26 mouse cellular contexts compared by ENCODE assay signal in genomic region chr11:71028280-71028679, GRCm38 (mm10). TPM values are rescaled to one million over a fixed set of nuclear protein-coding genes. Genes with fewer than 3 reads are reported as not detected.
DNase-seq lines count a peak whose midpoint lies in the region; TF ChIP-seq lines count a peak whose summit lies in the region.
"Had no signal": no experiment of that assay in that cellular context is flagged by ENCODE, and none has a peak within 500 bp of the region (broad histone marks: within the 10 kb centered on the region; RNA-seq: fewer than 3 reads in every experiment).

No protein-coding gene starts in this region.

- no peaks in the 10 kb centered on the region for H3K9me3 ChIP-seq in CH12.LX (replicated peaks; ENCODE audit: low read length)
- H3K9me3 ChIP-seq: embryonic facial prominence, embryonic 10.5 days; embryonic facial prominence, embryonic 13.5 days; forebrain, embryonic 12.5 days; forebrain, embryonic 15.5 days; heart, embryonic 10.5 days; heart, embryonic 13.5 days had no signal

- in situ Hi-C loops in CH12.LX (cut with MboI; ENCODE audit: low pct_ligation_motif_present, low pct_unique_long_range_greater_than_20kb, low sequenced_read_pairs), result no loop called here

- peak; percentile 10 for DNase-seq in adrenal gland, postnatal 10 days
- no peak for DNase-seq in adrenal gland, postnatal 14 days
- DNase-seq in kidney, adult 2 months, result peak; percentile 10
- no peak for DNase-seq in kidney, postnatal 36 days
- no peak for DNase-seq in CH12.LX (ENCODE audit: extremely low read depth)
- peak; percentile 51 for DNase-seq in adipocyte (ENCODE audit: low spot score)
- DNase-seq in left cerebral cortex, postnatal 4 days, result no peak
- DNase-seq: B cell, adult 2 months; cerebellum, adult 11-12 months; cerebellum, adult 8-10 months; cerebellum, postnatal 10 days; cerebellum, postnatal 36 days; embryo, embryonic 11 days; gastrocnemius, postnatal 25 days; heart, adult 2 months; heart, postnatal 14 days had no signal

- H3K9ac ChIP-seq in CH12.LX (ENCODE audit: insufficient read depth, low read depth), result no peak overlapping the region
- H3K9ac ChIP-seq: embryonic facial prominence, embryonic 13.5 days; forebrain, embryonic 12.5 days; forebrain, embryonic 15.5 days; heart, embryonic 13.5 days; hindbrain, embryonic 14.5 days had no signal

- TF ChIP-seq RAD21 in CH12.LX (IDR thresholded peaks at IDR 0.05; ENCODE audit: low read depth, low read length), result no peak

- H3K4me3 ChIP-seq in kidney, adult 2 months (ENCODE audit: insufficient read depth, low read depth, low read length), result no peak overlapping the region
- no peak overlapping the region for H3K4me3 ChIP-seq in CH12.LX (replicated peaks in 1 of 3; ENCODE audit: low read depth in 2 of 3, low read length in 2 of 3, poor library complexity in 1 of 3)
- H3K4me3 ChIP-seq: embryonic facial prominence, embryonic 10.5 days; embryonic facial prominence, embryonic 13.5 days; erythroblast, embryonic 14.5 days; forebrain, embryonic 12.5 days; forebrain, embryonic 15.5 days; heart, adult 2 months; heart, embryonic 10.5 days; heart, embryonic 13.5 days had no signal

- peaks cover 5% of the 10 kb centered on the region for H3K36me3 ChIP-seq in kidney, adult 2 months (ENCODE audit: control insufficient read depth, insufficient read depth, low read length)
- H3K36me3 ChIP-seq in CH12.LX (replicated peaks in 1 of 2; ENCODE audit: control insufficient read depth in 1 of 2, insufficient read depth in 1 of 2, low read length in 1 of 2), result peaks cover 42 to 76% of the 10 kb centered on the region in 2 experiments

- H3K27ac ChIP-seq in kidney, adult 2 months (ENCODE audit: insufficient read depth, low read depth, low read length), result no peak overlapping the region
- H3K27ac ChIP-seq in CH12.LX (ENCODE audit: insufficient read depth, low read depth), result no peak overlapping the region
- H3K27ac ChIP-seq: embryonic facial prominence, embryonic 10.5 days; embryonic facial prominence, embryonic 13.5 days; forebrain, embryonic 12.5 days; forebrain, embryonic 15.5 days; heart, adult 2 months; heart, embryonic 10.5 days; heart, embryonic 13.5 days; hindbrain, embryonic 14.5 days; hindbrain, postnatal 0 days had no signal

- no peak for TF ChIP-seq EP300 in CH12.LX (IDR thresholded peaks at IDR 0.05; ENCODE audit: low read length)

- no peaks in the 10 kb centered on the region for H3K27me3 ChIP-seq in kidney, adult 2 months (replicated peaks; ENCODE audit: control insufficient read depth, insufficient read depth, low read length)
- no peaks in the 10 kb centered on the region for H3K27me3 ChIP-seq in CH12.LX (replicated peaks)
- H3K27me3 ChIP-seq: embryonic facial prominence, embryonic 13.5 days; forebrain, embryonic 12.5 days; forebrain, embryonic 15.5 days; heart, embryonic 13.5 days had no signal

- H3K4me2 ChIP-seq in CH12.LX (ENCODE audit: insufficient read depth, low read depth, poor library complexity, severe bottlenecking), result no peak overlapping the region
- H3K4me2 ChIP-seq: embryonic facial prominence, embryonic 13.5 days; forebrain, embryonic 12.5 days; forebrain, embryonic 15.5 days; heart, embryonic 13.5 days; hindbrain, embryonic 14.5 days had no signal

- no peak for TF ChIP-seq POLR2A in kidney, adult 2 months (IDR thresholded peaks at IDR 0.05; ENCODE audit: low read depth, low read length)
- no peak for TF ChIP-seq POLR2A in CH12.LX (IDR thresholded peaks at IDR 0.05; ENCODE audit: low read depth, low read length)

- intact Hi-C loops in left cerebral cortex, postnatal 4 days (cut with DNase I), result no loop called here

- no peak for TF ChIP-seq CTCF in kidney, adult 2 months (conservative IDR thresholded peaks at IDR 0.05; ENCODE audit: insufficient read depth, insufficient read length, low read depth, low read length)
- no peak for TF ChIP-seq CTCF in CH12.LX (conservative IDR thresholded peaks at IDR 0.05 in 1 of 2, IDR thresholded peaks at IDR 0.05 in 1 of 2; ENCODE audit: low read depth in 2 of 2, low read length in 2 of 2)

- H3K79me2 ChIP-seq in CH12.LX (replicated peaks; ENCODE audit: control insufficient read depth, extremely low read depth, insufficient read depth, poor library complexity, severe bottlenecking), result peaks cover 12% of the 10 kb centered on the region

- dilution Hi-C loops in CH12.LX (cut with MboI; ENCODE audit: extremely low pct_ligation_motif_present, extremely low pct_unique_long_range_greater_than_20kb, low sequenced_read_pairs), result no loop called here

- no peaks in the 10 kb centered on the region for H3K4me1 ChIP-seq in kidney, adult 2 months (ENCODE audit: control insufficient read depth, insufficient read depth, low read length)
- peaks cover 0 to 18% of the 10 kb centered on the region in 2 experiments; a peak in 2 of 4 replicates for H3K4me1 ChIP-seq in CH12.LX (ENCODE audit: control insufficient read depth in 1 of 2, insufficient read depth in 2 of 2)

- WGBS in kidney, adult 2 months, result 51% methylated on average over 3 of the region's 3 CpGs

TF ChIP-seq in CH12.LX, 34 proteins besides CTCF, POLR2A, EP300 and RAD21:
- TF ChIP-seq CHD1 (IDR thresholded peaks at IDR 0.05; ENCODE audit: low read depth, low read length), result no peak
- TF ChIP-seq NRF1 (IDR thresholded peaks at IDR 0.05; ENCODE audit: low read depth, low read length), result no peak
- TF ChIP-seq CHD2 (IDR thresholded peaks at IDR 0.05; ENCODE audit: low read length), result peak; percentile 26; the same call in 1 of the 2 replicates
- no peak for TF ChIP-seq USF1 (IDR thresholded peaks at IDR 0.05; ENCODE audit: low read depth, low read length)
- no peak for TF ChIP-seq MXI1 (IDR thresholded peaks at IDR 0.05; ENCODE audit: low read depth, low read length)
- TF ChIP-seq ZMIZ1 (IDR thresholded peaks at IDR 0.05; ENCODE audit: low read depth, low read length), result no peak
- no peak for TF ChIP-seq E2F4 (IDR thresholded peaks at IDR 0.05; ENCODE audit: insufficient replicate concordance, low read depth, low read length)
- no peak for TF ChIP-seq PAX5 (IDR thresholded peaks at IDR 0.05; ENCODE audit: low read length)
- TF ChIP-seq POLR2AphosphoS2 (IDR thresholded peaks at IDR 0.05; ENCODE audit: low read depth, low read length), result 0 out of 2 replicates have a peak, but pooled peaks have one; percentile 67

RNA-seq across cellular contexts. Expression of gene 6330403K07Rik, which starts 5.0 kb away (rescaled TPM):
- 10 to 100 TPM in 1 of 2 experiments, 1 to 10 TPM in 1; 9.7 to 19.9 TPM for total RNA-seq in adrenal gland, postnatal 10 days (2021)
- total RNA-seq in adrenal gland, postnatal 14 days (2021), result 9.3 and 10.1 TPM in 2 replicates
- 0.45 and 0.83 TPM in 2 replicates for polyA plus RNA-seq in kidney, adult 2 months (2012; rRNA removed)
- total RNA-seq in CH12.LX (2012; rRNA removed), result not detected in 2 replicates
- total RNA-seq in CH12.LX (2014; rRNA removed), result not detected in 2 replicates
- polyA plus RNA-seq in CH12.LX (2012; ENCODE audit: insufficient read length, low read depth), result 0.20 TPM in 1 of 2 replicates, not detected in the other
- total RNA-seq in left cerebral cortex, postnatal 4 days (2021), result 100 to 1,000 TPM; 252 to 265 TPM
- total RNA-seq: gastrocnemius, postnatal 25 days; hematopoietic stem cell, adult 5-6 weeks had no signal

RNA-seq across cellular contexts. Expression of gene Derl2, which starts 8.6 kb away (rescaled TPM):
- 10 to 100 TPM; 42.5 to 54.5 TPM for total RNA-seq in adrenal gland, postnatal 10 days (2021)
- 56.0 and 60.2 TPM in 2 replicates for total RNA-seq in adrenal gland, postnatal 14 days (2021)
- 14.2 and 20.1 TPM in 2 replicates for polyA plus RNA-seq in kidney, adult 2 months (2012; rRNA removed)
- total RNA-seq in CH12.LX (2012; rRNA removed) (32.7 and 44.2 TPM in 2 replicates), CH12.LX (2014; rRNA removed) (132 TPM in 2 replicates)
- polyA plus RNA-seq in CH12.LX (2012; ENCODE audit: insufficient read length, low read depth), result 85.9 and 95.0 TPM in 2 replicates
- 10 to 100 TPM; 23.1 to 28.8 TPM for total RNA-seq in left cerebral cortex, postnatal 4 days (2021)

RNA-seq across cellular contexts. Expression of gene Mis12, which starts 8.9 kb away (rescaled TPM):
- total RNA-seq in adrenal gland, postnatal 10 days (2021), result 10 to 100 TPM; 17.6 TPM
- 23.2 and 24.4 TPM in 2 replicates for total RNA-seq in adrenal gland, postnatal 14 days (2021)
- 2.2 and 4.1 TPM in 2 replicates for polyA plus RNA-seq in kidney, adult 2 months (2012; rRNA removed)
- total RNA-seq in CH12.LX (2012; rRNA removed) (23.4 and 32.7 TPM in 2 replicates), CH12.LX (2014; rRNA removed) (36.3 and 38.1 TPM in 2 replicates)
- 35.6 and 37.9 TPM in 2 replicates for polyA plus RNA-seq in CH12.LX (2012; ENCODE audit: insufficient read length, low read depth)
- total RNA-seq in left cerebral cortex, postnatal 4 days (2021), result 10 to 100 TPM; 13.5 to 14.5 TPM

RNA-seq across cellular contexts. Expression of gene Dhx33, which starts 24.0 kb away (rescaled TPM):
- 10 to 100 TPM; 25.2 to 25.6 TPM for total RNA-seq in adrenal gland, postnatal 10 days (2021)
- 28.3 and 29.5 TPM in 2 replicates for total RNA-seq in adrenal gland, postnatal 14 days (2021)
- polyA plus RNA-seq in kidney, adult 2 months (2012; rRNA removed), result 14.9 and 21.7 TPM in 2 replicates
- total RNA-seq in CH12.LX (2012; rRNA removed) (34.4 and 45.8 TPM in 2 replicates), CH12.LX (2014; rRNA removed) (43.0 and 45.6 TPM in 2 replicates)
- polyA plus RNA-seq in CH12.LX (2012; ENCODE audit: insufficient read length, low read depth), result 55.4 and 55.9 TPM in 2 replicates
- total RNA-seq in left cerebral cortex, postnatal 4 days (2021), result 10 to 100 TPM; 26.4 TPM

RNA-seq across cellular contexts. Expression of gene C1qbp, which starts 45.5 kb away (rescaled TPM):
- 100 to 1,000 TPM; 254 to 262 TPM for total RNA-seq in adrenal gland, postnatal 10 days (2021)
- 234 and 249 TPM in 2 replicates for total RNA-seq in adrenal gland, postnatal 14 days (2021)
- 111 and 138 TPM in 2 replicates for polyA plus RNA-seq in kidney, adult 2 months (2012; rRNA removed)
- total RNA-seq in CH12.LX (2012; rRNA removed) (150 and 190 TPM in 2 replicates), CH12.LX (2014; rRNA removed) (298 and 320 TPM in 2 replicates)
- polyA plus RNA-seq in CH12.LX (2012; ENCODE audit: insufficient read length, low read depth), result 903 and 917 TPM in 2 replicates
- total RNA-seq in left cerebral cortex, postnatal 4 days (2021), result 100 to 1,000 TPM; 122 to 139 TPM

Comparison
In these comparisons a context has a peak if more than half of its experiments do, and no peak if none do; other contexts are left out.
1. DNase-seq: peak in adrenal gland, postnatal 10 days (single experiment), kidney, adult 2 months (single experiment) and adipocyte (single experiment); none in adrenal gland, postnatal 14 days (single experiment), kidney, postnatal 36 days (0 of 2), CH12.LX (single experiment) and left cerebral cortex, postnatal 4 days (single experiment).
2. RNA of gene 6330403K07Rik, which starts 5.0 kb away (total RNA-seq): 252 to 265 TPM in left cerebral cortex, postnatal 4 days; 9.7 to 19.9 TPM in adrenal gland, postnatal 10 days, 9.3 to 10.1 TPM in adrenal gland, postnatal 14 days and not detected in CH12.LX; every median in the first group is over 10 times any median in the second.